Mouse (Mus musculus) testis, adult 10 weeks (tissue): ENCODE results near the gene Olfm3. TPM values are rescaled to one million over a fixed set of nuclear protein-coding genes. Genes with fewer than 3 reads are reported as not detected.

Source experiments
- polyA plus RNA-seq: library from polyadenylated mRNA; stranded (reverse); fragments of 350-450 nt; fragmentation: Illumina TruSeq; extraction: RNeasy Lipid Tissue Mini Kit (QIAGEN cat#74804); gene quantifications from one replicate; pipeline ENCODE4 v1.2.3, GENCODE M21; 2014; ENCODE audit warnings: low read depth, low replicate concordance

The Olfm3 gene
- polyA plus RNA-seq = 0.10 TPM

DNA sequence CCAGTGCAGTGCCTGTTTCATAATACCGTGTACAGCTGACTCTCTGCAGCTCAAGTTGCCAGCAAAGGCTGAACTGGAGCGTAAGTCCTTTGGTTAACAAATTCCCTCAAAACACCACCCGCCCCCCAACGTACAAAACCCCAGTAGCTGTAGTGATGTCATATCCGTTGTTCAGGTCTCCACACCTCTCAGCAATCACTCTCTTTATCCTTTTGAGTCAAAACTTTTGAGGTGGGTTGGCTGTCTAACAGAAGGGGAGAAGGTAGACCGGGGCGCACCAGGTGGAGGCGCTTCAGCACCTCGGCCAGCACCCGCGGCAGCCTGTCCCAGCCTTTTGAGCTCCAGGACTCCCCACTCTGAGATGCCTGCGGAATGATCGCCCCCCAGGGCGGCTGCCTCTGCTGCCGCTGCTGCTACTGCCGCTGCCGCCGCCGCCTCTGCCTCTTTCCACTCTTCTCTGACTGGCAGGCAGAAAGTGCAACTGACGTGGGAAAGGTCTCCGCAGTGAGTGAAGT is at the start of gene Olfm3:
TSS of gene Olfm3 (plus strand) at position 155 of the 515 bp plus-strand sequence.

